Mouse (Mus musculus) cerebellum, adult 8-10 months (tissue): ENCODE results near the gene Lhfp.

ENCODE experiments used
- DNase-seq: peaks from one replicate; pipeline ENCODE4 v3.0.0; 2022

The Lhfp gene

GRCm38 (mm10) chr3:53284471-53285177, 243.3 kb downstream of the Lhfp start:
- no peak for DNase-seq

- no peak for DNase-seq
Observed at GRCm38 (mm10) chr3:53288662-53289061, 247.3 kb downstream of the Lhfp start.

DNA sequence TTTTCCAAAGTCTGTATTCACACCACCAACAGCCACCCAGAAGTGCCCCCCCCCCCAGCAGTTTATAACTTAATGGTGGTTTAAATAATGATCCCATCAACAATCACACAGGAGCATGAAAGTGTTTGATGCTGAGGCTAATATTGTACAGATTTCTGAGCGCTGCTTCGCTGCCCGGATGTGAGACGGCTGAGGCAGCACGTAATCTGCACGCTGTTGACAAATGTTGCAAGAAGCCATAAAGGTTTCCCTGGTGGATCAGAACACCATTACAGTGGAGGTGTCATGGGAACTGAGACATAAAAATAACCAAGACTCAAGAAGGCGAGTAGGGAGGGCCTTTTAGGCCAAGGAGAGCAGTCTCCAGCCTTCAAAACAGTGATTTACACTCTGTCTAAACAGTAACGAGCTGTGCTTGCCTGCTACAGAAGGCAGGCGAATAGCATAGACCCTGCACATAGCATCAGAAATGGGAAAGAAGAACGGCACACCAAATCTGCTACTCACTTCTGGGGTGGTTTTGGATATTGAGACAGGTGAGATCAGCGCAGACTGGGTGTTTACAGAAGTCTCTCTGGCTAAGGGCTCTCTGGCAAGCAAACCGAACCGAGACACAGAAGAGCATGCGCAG, 248.4 kb downstream of the Lhfp start:
- DNase-seq = no peak

DNA sequence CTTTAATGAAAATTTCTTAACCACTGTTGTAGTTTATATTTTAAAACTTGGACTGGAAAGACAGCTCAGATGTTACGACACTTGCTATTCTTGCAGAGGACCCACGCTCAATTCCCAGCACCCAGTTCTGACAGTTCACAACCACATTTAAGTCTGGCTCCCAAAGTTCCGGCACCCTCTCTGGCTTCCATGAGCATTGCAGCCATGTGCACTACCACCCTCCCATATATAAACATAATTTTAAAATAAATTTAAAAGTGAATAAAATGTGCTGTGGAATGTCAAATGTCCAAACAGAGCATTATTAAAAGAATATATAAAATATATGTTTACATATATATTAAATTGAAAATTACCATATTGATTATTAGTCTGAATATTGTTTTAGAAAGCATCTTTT, 249.9 kb downstream of the Lhfp start:
- DNase-seq = no peak

DNA sequence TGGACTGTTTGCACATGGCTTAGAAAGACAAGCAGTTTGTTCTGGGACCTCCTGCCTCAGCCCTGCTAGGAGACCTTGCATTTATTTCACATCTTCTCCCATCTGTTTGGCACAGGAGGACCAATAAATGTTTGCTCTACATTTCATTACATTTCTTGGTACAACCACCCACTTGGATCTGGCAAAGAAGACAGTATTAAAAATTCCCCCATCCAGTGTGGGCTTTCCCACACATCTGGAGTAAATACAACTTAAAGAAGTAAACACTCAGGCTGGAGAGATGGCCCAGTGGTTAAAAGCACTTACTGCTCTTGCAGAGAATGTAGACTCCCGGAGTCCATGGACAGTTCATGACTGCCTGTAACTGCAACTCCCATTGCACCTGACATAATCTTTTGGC, 250.6 kb downstream of the Lhfp start:
- DNase-seq = no peak

- DNase-seq = no peak
Observed at GRCm38 (mm10) chr3:53292474-53292873, 251.1 kb downstream of the Lhfp start.

DNA sequence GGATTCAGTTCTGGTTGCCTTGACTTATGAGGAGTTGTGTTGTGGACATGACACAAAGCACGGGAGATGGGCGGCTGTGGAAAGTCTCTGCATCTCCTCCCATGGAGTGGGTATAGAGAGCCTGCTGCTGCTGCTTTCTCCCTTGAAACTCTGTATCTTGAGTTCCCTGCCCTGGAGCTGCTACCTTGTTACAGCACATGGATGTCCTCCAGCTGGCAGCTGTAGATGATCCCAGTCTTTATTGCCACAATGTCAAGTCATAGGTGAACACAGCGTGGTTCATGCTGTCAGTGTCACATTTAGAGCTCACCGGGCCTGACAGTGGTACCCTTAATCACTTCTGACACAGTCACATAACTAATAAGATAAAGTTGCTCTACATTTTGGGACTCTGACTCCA, 251.7 kb downstream of the Lhfp start:
- no peak for DNase-seq

DNA sequence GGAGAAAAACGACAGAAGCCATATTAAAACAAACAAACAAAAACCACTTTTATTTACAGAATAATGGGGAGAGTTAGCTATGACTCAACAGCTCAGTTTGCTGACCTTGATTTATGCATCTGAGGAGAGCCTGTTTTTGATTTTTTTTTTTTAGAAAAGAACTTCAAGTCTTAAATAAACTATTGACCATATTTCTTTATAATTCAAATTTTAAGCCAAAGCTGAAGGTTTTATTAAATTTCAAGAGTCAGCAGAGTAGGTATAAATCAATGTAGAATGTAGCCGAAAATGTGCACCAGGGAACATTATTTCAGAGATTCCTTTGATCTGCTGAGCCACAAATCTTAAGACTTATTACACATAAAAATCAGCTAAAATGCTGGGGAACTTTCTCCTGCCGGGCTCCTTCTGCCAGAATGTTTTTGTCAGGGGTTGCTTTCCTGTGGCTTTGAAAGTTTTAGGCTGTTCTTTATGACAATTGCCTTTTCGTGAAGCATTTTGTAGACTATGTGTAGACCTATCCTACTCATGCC, 252.6 kb downstream of the Lhfp start:
- no peak for DNase-seq

- DNase-seq = no peak
Observed at GRCm38 (mm10) chr3:53294855-53295254, 253.5 kb downstream of the Lhfp start.

DNA sequence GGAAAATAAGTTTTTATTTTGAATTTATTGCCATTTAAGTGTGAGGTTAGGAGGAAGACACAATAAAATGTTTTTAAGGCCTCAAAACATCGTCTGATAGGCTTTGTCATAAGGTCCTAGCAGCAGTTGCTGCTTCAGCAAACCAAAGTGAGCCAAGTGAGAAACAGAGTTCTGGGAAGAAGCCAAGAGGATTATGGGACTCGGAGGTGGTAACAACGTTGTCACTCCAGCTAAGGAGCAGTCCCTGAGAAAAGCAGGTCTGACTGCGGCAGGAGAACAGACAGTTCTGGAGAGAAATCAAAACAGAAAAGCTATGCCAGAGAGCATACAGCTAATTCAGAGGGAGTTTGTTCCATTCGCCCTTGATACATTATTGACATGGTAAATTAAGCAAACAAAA, 260.5 kb downstream of the Lhfp start:
- no peak for DNase-seq

- no peak for DNase-seq
Observed at GRCm38 (mm10) chr3:53304123-53304900, 263.0 kb downstream of the Lhfp start.

GRCm38 (mm10) chr3:53305860-53306259, 264.5 kb downstream of the Lhfp start:
- no peak for DNase-seq

DNA sequence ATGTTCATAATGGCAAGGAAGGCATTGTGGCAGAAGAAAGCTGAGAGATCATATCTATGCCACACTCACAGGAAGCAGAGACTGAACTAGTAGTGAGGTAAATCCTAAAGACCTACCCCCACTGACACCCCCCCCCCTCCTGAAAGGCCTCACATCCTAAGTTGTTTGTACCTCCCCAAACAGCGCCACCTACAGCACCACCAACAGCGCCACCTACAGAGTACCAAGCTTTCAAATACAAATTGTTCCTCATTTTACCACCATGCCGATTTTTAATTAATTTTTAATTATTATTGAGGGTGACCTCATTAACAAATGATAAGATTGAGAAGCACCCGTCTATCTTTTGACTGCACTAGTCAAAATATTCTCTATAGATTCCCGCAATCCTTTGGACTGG, 267.3 kb downstream of the Lhfp start:
- no peak for DNase-seq

DNA sequence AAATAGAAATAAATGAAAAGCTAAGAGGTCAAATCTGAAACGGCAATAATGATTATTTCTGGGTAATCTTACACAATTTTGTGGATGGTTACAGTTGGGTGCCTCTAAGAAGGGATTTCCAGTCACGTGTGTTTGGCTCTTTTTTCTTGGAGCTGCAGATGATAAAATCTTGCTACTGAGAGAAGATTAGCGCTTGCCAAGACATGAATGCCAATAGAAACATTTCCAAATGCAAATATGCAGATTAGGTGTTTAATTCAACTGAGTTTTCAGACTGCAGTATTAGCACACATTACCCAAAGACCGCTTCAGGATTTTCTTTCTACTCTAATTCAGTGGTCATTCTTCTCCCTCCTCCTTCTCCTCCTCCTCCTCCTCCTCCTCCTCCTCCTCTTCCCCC, 268.8 kb downstream of the Lhfp start:
- no peak for DNase-seq

- no peak for DNase-seq
Observed at GRCm38 (mm10) chr3:53310615-53311014, 269.3 kb downstream of the Lhfp start.
